8 mouse cellular contexts compared by ENCODE assay signal in the genomic region with DNA sequence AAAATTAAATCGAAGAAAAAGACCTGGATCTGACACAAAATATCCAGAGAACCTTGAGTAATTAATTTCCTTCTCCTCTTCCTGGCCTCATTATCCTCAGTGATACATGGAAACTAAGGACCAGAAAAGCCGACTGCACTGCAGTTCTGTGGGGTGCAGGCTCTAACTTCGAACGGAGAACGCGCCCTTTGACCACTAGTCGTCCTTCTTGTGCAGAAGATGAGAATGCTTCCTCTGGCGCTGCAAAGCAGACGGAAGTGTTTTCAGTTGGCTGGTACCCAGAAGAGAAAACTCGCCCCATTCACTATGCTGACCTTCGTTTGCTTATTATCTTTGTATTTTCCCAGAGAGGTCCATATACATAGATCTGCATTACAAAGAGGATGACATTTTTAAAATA.
DNase-seq lines count a peak whose midpoint lies in the region; ATAC-seq and TF ChIP-seq lines count a peak whose summit lies in the region.

No protein-coding gene starts in this region.

- ATAC-seq in forebrain, embryonic 16.5 days = peak; percentile 56; the same call in 1 of the 2 replicates
- ATAC-seq in hindbrain, embryonic 14.5 days (ENCODE audit: low FRiP score) = peak; percentile 71

- in situ Hi-C loops in ES-E14 (cut with MboI; ENCODE audit: low sequenced_read_pairs in 2 of 2, unreplicated experiment in 2 of 2) = loop anchor here (25.0 kb wide), 2 partner anchors 521 to 821 kb away; no protein-coding TSS in a partner anchor

- 8% methylated on average over 11 of the region's 11 CpGs for WGBS in bone marrow, adult 2 months
- WGBS in forebrain, embryonic 16.5 days = 8% methylated on average over 11 of the region's 11 CpGs
- WGBS in hindbrain, embryonic 14.5 days = 12% methylated on average over 11 of the region's 11 CpGs

- no peak overlapping the region for H3K27ac ChIP-seq in ES-E14 (ENCODE audit: insufficient read depth, low read depth, low read length, poor library complexity, severe bottlenecking)
- H3K27ac ChIP-seq in bone marrow, adult 2 months (ENCODE audit: control insufficient read depth, insufficient read depth, low read depth, low read length, poor library complexity) = no peak overlapping the region
- H3K27ac ChIP-seq in forebrain, embryonic 16.5 days (ENCODE audit: low read length) = no peak overlapping the region
- H3K27ac ChIP-seq in hindbrain, embryonic 14.5 days = no peak overlapping the region

- TF ChIP-seq CTCF in bone marrow, adult 2 months (IDR thresholded peaks at IDR 0.05; ENCODE audit: control insufficient read depth, insufficient read depth, low read length) = peak; percentile 46

- no peak overlapping the region for H3K9ac ChIP-seq in ES-E14 (ENCODE audit: insufficient read depth, low read depth, low read length, poor library complexity, severe bottlenecking)
- H3K9ac ChIP-seq in forebrain, embryonic 16.5 days (replicated peaks; ENCODE audit: low read depth, low read length) = no peak overlapping the region
- no peak overlapping the region for H3K9ac ChIP-seq in hindbrain, embryonic 14.5 days

- no peaks in the 10 kb centered on the region for H3K9me3 ChIP-seq in ES-E14 (ENCODE audit: control insufficient read depth, insufficient read depth, low read depth, low read length)
- no peaks in the 10 kb centered on the region for H3K9me3 ChIP-seq in forebrain, embryonic 16.5 days (ENCODE audit: control insufficient read depth, low read length)
- no peaks in the 10 kb centered on the region for H3K9me3 ChIP-seq in hindbrain, embryonic 14.5 days (ENCODE audit: control insufficient read depth, low read length)

- peak; percentile 17 for DNase-seq in ES-E14 (ENCODE audit: low read depth, low spot score)
- peak; percentile 78 for DNase-seq in hindbrain, embryonic 14.5 days (ENCODE audit: low spot score)
- peak; percentile 72 to 78 for DNase-seq in layer of hippocampus, postnatal 10 days (ENCODE audit: low spot score in 2 of 2)
- peak; percentile 70 for DNase-seq in mesoderm, embryonic 11.5 days (ENCODE audit: low read depth, low spot score)
- DNase-seq in right cerebral cortex, postnatal 10 days (ENCODE audit: low spot score in 2 of 2) = peak; percentile 86 to 87
- DNase-seq in c-Kit-positive CD71-positive TER-119-positive erythroid progenitor cells, embryonic 14.5 days (ENCODE audit: low spot score) = no peak

- no peaks in the 10 kb centered on the region; the same call in 1 of the 2 replicates for H3K27me3 ChIP-seq in forebrain, embryonic 16.5 days (replicated peaks; ENCODE audit: control insufficient read depth, insufficient read depth, low read length)
- H3K27me3 ChIP-seq in hindbrain, embryonic 14.5 days (ENCODE audit: control insufficient read depth, insufficient read depth, low read length) = no peaks in the 10 kb centered on the region

- no peak for TF ChIP-seq POLR2A in bone marrow, adult 2 months (IDR thresholded peaks at IDR 0.05; ENCODE audit: borderline replicate concordance, control insufficient read depth, low read depth, low read length)

- no peak overlapping the region for H3K4me3 ChIP-seq in ES-E14 (ENCODE audit: insufficient read depth in 1 of 2, low read depth in 1 of 2, low read length in 2 of 2, poor library complexity in 1 of 2, severe bottlenecking in 1 of 2)
- H3K4me3 ChIP-seq in bone marrow, adult 2 months (replicated peaks; ENCODE audit: control insufficient read depth, low read depth, low read length) = no peak overlapping the region
- H3K4me3 ChIP-seq in forebrain, embryonic 16.5 days (replicated peaks; ENCODE audit: low read length) = no peak overlapping the region
- H3K4me3 ChIP-seq in hindbrain, embryonic 14.5 days (replicated peaks; ENCODE audit: low read length) = no peak overlapping the region

- peak overlapping the region; percentile 17; the same call in 1 of the 2 replicates for H3K4me2 ChIP-seq in forebrain, embryonic 16.5 days (ENCODE audit: low read length)
- H3K4me2 ChIP-seq in hindbrain, embryonic 14.5 days (replicated peaks) = no peak overlapping the region

- no peaks in the 10 kb centered on the region for H3K4me1 ChIP-seq in ES-E14 (ENCODE audit: control insufficient read depth in 2 of 2, insufficient read depth in 2 of 2, low read length in 2 of 2, poor library complexity in 1 of 2)
- no peaks in the 10 kb centered on the region for H3K4me1 ChIP-seq in bone marrow, adult 2 months (ENCODE audit: control insufficient read depth, insufficient read depth, low read length)
- H3K4me1 ChIP-seq in forebrain, embryonic 16.5 days (replicated peaks; ENCODE audit: control insufficient read depth, insufficient read depth, low read length) = peaks cover 10% of the 10 kb centered on the region
- 0 out of 2 replicates have a peak, but pooled peaks cover 3% of the 10 kb centered on the region for H3K4me1 ChIP-seq in hindbrain, embryonic 14.5 days (replicated peaks; ENCODE audit: control insufficient read depth, insufficient read depth, low read length)

- no peaks in the 10 kb centered on the region for H3K36me3 ChIP-seq in ES-E14 (ENCODE audit: control insufficient read depth, insufficient read depth, low read length, poor library complexity, severe bottlenecking)
- H3K36me3 ChIP-seq in forebrain, embryonic 16.5 days (ENCODE audit: control insufficient read depth, insufficient read depth) = no peaks in the 10 kb centered on the region
- no peaks in the 10 kb centered on the region for H3K36me3 ChIP-seq in hindbrain, embryonic 14.5 days (replicated peaks; ENCODE audit: control insufficient read depth, insufficient read depth)

TF ChIP-seq in ES-E14, 5 proteins besides CTCF, POLR2A, EP300 and RAD21:
- TF ChIP-seq HCFC1 (IDR thresholded peaks at IDR 0.05; ENCODE audit: borderline replicate concordance, insufficient read depth, low read length) = no peak
- no peak for TF ChIP-seq ZNF384 (IDR thresholded peaks at IDR 0.05; ENCODE audit: low read depth, low read length)
- peak; percentile 58; the same call in 1 of the 2 replicates for TF ChIP-seq ZC3H11A (IDR thresholded peaks at IDR 0.05; ENCODE audit: borderline replicate concordance, low read depth, low read length)
- no peak for TF ChIP-seq CHD2 (IDR thresholded peaks at IDR 0.05; ENCODE audit: low read depth, low read length)
- TF ChIP-seq MAFK (IDR thresholded peaks at IDR 0.05; ENCODE audit: insufficient read depth, low read depth, low read length) = no peak
